Mouse (Mus musculus): ENCODE data around the gene 4930402F06Rik.

4930402F06Rik gene

GRCm38 (mm10) chr2:35397096-35397495, at the start of gene 4930402F06Rik:
Gene 4930402F06Rik (minus strand): TSS chr2:35397175.
- no peak for DNase-seq

DNA sequence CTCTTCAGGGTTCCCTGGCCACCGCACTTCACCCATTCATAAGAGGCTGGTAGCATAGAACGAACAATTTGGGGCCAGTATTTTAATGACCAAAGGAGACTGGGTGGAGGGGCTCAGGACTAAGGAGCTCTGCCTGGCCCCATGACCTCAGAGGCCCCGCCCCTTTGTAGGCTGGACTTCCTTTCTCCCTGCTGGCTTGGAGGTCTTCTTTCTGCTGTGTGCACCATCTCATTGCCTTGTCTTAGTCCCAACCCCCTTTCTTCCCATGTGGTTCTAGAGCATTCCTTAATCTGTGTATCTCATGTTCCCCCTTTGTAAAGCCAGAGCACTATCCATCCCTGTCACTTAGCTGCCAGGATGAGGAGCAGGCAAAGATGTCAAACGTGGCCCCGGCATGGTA, 49.3 kb upstream of the 4930402F06Rik start:
- DNase-seq, result no peak

- no peak for DNase-seq
These were observed 48.6 kb upstream of the 4930402F06Rik start for GRCm38 (mm10) chr2:35445610-35446009.

GRCm38 (mm10) chr2:35444764-35445262, 47.8 kb upstream of the 4930402F06Rik start:
- no peak for DNase-seq

GRCm38 (mm10) chr2:35443981-35444763, 47.2 kb upstream of the 4930402F06Rik start:
- peak; percentile 13 for DNase-seq

DNA sequence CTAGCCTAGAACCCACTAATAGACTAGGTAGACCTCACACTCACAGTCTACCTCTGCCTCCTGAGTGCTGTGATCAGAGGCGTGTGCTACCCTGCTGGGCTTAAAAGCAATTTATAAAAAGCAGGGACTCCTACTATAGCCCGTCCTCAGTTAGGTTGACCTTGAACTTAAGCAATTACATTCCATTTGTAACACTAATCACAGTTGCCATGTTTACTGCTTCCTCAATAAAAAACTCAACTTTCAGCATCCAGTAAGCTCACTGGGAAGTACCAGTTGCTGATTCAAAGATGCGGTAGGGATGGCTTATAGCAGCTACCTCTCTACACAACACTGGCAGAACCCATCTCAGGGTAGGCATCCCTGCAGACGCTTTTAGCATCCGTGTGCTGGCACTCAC, 46.4 kb upstream of the 4930402F06Rik start:
- no peak for DNase-seq

DNA sequence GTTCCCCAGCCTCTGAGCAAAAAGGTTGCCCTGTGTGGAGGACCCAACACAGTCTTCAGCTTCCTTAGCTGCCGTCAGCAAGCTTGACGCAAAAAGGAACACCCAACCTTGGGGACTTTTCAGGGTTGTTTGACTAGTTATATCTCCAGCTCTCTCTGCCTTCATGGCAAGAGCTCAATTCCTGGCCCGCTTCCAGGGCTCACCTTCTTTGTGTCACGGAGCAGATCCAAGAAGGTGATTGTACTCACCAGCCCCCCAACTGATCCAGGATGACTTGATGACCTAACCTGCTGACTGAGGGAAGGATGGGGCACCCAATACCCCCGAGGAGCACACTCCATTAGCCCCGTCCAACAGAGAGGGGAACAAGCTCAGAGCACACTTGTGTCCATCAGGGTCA, 45.1 kb upstream of the 4930402F06Rik start:
- no peak for DNase-seq

GRCm38 (mm10) chr2:35441419-35441818, 44.4 kb upstream of the 4930402F06Rik start:
- DNase-seq, result no peak

DNA sequence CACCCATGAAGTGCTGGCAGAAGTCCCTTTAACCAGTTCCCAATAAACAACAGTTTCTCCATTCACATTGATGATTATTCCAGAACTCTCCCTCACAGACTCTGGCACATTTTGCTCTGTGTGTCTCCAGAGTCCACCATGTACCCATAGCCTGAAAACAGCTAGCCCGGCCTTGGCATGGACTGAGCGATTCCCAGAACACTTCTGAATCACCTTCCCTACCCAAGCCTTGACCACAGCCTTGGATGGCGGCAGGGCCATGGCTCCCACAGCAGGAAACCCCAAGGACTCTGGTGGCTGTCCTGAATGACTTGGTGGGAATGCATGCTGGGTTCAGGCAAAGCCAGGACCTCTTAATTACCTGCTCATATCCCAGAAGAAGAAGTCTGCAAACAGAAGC, 43.5 kb upstream of the 4930402F06Rik start:
- no peak for DNase-seq

GRCm38 (mm10) chr2:35437796-35438195, 40.8 kb upstream of the 4930402F06Rik start:
- no peak for DNase-seq

- DNase-seq, result no peak
These were observed 37.7 kb upstream of the 4930402F06Rik start for GRCm38 (mm10) chr2:35434576-35435123.

GRCm38 (mm10) chr2:35433428-35433827, 36.5 kb upstream of the 4930402F06Rik start:
- no peak for DNase-seq

DNA sequence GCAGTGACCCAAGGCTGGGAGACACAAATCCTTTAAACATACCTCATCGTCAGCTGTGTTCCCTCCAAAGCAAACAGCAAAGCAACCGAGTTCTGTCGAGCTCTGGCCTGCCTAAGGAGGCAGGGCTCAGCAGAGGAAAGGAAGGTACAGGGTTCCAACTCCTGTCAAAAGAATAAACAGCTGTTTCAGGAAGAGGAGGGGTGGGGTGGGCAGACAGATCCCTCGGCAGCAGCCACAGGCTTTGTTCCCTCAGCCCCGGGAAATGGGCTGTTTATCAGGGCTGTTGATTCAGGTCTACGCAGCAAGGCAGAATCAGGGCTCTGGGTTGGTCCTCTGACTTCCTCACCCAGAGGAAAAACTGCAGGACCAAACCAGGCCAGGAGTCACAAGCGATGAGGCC, 35.5 kb upstream of the 4930402F06Rik start:
- no peak for DNase-seq

DNA sequence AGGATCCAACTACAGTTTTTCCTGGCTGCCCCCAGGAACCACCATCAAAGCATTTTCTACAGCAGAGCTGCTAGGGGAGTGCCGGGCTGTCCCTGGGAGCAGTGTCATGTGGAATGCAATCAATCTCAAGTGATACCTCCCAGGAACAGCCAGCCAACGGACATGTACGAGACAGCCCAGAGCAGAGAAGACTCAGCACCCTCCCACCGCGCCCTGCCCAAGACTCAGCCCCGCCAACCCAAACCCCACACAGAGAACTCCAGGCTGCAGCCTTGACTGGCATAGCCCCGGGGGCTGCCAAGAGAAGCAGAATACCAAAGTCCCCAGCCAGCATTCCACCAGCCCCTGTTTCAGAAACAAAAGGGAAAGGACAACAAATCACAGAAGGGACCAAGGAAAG, 35.0 kb upstream of the 4930402F06Rik start:
- DNase-seq, result no peak

DNA sequence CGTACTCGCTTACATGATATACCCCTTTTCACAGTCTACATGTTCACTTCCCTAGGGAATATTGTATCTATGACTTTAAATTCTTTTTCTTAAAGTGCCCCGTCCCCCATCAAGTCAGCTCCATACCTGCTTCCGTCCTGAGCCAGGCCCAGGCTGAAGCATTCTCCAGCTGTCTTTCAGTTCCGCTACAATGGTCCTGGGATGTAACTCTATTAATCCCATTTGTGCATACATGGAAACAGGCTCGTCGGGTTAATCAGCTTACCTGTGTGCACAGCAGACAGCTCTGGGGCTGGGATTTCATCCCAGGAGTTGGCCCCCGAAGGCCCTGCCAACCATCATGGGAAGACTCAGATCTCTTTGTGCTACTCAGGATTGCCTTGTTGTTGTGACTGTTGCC, 33.8 kb upstream of the 4930402F06Rik start:
- DNase-seq, result no peak

GRCm38 (mm10) chr2:35428615-35429300, 31.8 kb upstream of the 4930402F06Rik start:
- DNase-seq, result no peak

DNA sequence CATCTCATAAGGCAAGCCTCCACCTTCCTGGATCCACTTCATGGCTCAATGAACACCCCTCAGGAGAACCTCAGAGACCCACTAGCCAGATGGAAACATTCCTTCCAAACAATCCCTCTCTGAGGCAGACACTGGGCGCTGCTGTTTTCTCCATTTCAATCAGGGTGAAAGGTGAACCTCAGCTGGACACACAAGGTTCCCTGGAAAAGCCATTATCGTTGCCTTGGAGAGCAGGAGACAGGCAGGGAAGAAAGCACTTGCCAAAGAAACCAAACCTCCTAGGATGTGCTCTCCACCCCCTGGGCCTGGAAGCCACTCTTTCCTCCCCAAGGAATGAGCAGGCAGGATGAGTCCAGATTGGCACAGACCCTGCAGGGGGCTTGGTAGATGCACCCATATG, 30.6 kb upstream of the 4930402F06Rik start:
- no peak for DNase-seq

GRCm38 (mm10) chr2:35423711-35424339, 26.9 kb upstream of the 4930402F06Rik start:
- no peak for DNase-seq

DNA sequence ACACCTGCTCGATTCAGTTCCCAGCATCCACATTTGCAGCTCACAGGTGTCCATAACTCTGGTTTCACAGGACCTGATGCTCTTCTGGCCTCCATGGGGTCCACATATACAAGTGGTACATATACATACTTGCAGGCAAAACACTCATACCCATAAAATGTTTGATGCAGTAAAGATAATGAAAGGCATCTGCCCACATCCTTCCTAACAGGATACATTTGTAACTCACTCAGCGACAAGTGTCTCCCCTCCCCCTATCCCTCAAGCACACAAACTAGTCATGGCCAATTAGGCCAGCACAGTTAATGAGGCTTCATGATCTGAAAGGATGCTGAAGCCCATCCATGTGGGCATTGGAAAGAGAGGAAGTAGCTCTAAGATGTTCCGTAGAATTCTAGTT, 25.4 kb upstream of the 4930402F06Rik start:
- no peak for DNase-seq

DNA sequence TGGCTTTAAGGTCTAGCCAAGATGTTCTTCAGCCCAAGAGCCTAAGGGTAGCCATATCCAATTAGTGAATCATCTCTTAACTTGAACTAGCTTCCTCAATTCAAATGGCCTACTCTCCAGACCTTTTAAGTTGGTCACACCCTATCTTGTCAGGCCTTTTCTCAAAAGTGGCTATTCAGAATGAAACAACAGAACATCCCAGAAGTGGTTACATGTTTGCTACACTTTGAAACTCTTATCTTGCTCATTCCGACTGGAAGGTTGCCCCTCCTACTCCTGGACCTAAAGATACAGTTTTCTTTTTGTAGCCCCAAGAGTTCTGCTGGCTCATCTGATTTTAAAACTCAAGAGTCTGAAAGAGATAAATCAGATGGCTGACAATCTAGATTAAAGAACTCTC, 23.7 kb upstream of the 4930402F06Rik start:
- DNase-seq, result no peak

DNA sequence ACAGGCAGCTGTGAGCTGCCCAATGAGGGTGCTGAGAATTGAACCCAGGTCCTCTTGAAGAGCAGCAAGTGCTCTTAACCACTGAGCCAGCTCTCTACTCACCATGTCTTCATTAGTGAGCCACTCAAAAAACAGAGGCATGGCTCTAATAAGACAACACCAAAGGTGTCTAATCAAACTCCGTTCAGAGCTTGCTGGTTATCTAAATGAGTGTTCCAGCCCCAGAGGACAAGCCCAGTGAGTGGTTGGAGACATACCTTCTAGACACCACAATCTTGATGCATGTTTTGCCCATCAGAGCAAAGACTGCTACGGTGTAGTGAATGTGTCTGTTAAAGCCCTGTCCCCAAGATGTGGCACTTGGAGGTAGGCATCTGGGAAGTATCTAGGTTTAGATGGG, 22.7 kb upstream of the 4930402F06Rik start:
- DNase-seq, result no peak

GRCm38 (mm10) chr2:35419243-35419642, 22.3 kb upstream of the 4930402F06Rik start:
- no peak for DNase-seq

GRCm38 (mm10) chr2:35417231-35417630, 20.3 kb upstream of the 4930402F06Rik start:
- no peak for DNase-seq

All from cerebellum, adult 8-10 months (tissue).